In genomic region chr1:151250529-151251193, GRCm38 (mm10) we compare ENCODE assay signal across 8 mouse cellular contexts. TPM values are rescaled to one million over a fixed set of nuclear protein-coding genes. Genes with fewer than 3 reads are reported as not detected.
A peak's percentile ranks its signal among the peaks of the same experiment; 100 is the strongest.
DNase-seq lines count a peak whose midpoint lies in the region; ATAC-seq lines count a peak whose summit lies in the region.

No protein-coding gene starts in this region.

- no peaks in the 10 kb centered on the region for H3K36me3 ChIP-seq in forebrain, embryonic 14.5 days (ENCODE audit: control insufficient read depth, insufficient read depth, low read length)
- H3K36me3 ChIP-seq in forebrain, embryonic 12.5 days (replicated peaks): no peaks in the 10 kb centered on the region
- no peaks in the 10 kb centered on the region for H3K36me3 ChIP-seq in heart, embryonic 13.5 days
- H3K36me3 ChIP-seq in kidney, embryonic 16.5 days (ENCODE audit: insufficient read depth, low read length): no peaks in the 10 kb centered on the region
- no peaks in the 10 kb centered on the region for H3K36me3 ChIP-seq in liver, embryonic 11.5 days (ENCODE audit: control insufficient read depth, insufficient read depth, low read length)

- peak; percentile 12 for DNase-seq in forebrain, embryonic 14.5 days (ENCODE audit: low spot score)
- peak; percentile 41 for DNase-seq in liver, embryonic 11.5 days (ENCODE audit: low spot score)
- peak; percentile 18 to 23 for DNase-seq in thymus, postnatal 10 days (ENCODE audit: low spot score in 2 of 2)

- H3K9me3 ChIP-seq in forebrain, embryonic 14.5 days (replicated peaks; ENCODE audit: control insufficient read depth, low read length): no peaks in the 10 kb centered on the region
- no peaks in the 10 kb centered on the region for H3K9me3 ChIP-seq in forebrain, embryonic 12.5 days
- no peaks in the 10 kb centered on the region for H3K9me3 ChIP-seq in heart, embryonic 13.5 days
- no peaks in the 10 kb centered on the region for H3K9me3 ChIP-seq in kidney, embryonic 16.5 days (ENCODE audit: low read length)
- H3K9me3 ChIP-seq in liver, embryonic 11.5 days (ENCODE audit: control insufficient read depth, low read length): no peaks in the 10 kb centered on the region

- H3K27ac ChIP-seq in forebrain, embryonic 14.5 days (ENCODE audit: low read depth, low read length): no peak overlapping the region
- H3K27ac ChIP-seq in forebrain, embryonic 12.5 days: no peak overlapping the region
- H3K27ac ChIP-seq in heart, embryonic 13.5 days (replicated peaks): no peak overlapping the region
- no peak overlapping the region for H3K27ac ChIP-seq in kidney, embryonic 16.5 days (ENCODE audit: low read length)
- no peak overlapping the region for H3K27ac ChIP-seq in liver, embryonic 11.5 days (ENCODE audit: low read depth, low read length)

- no peak for ATAC-seq in forebrain, embryonic 14.5 days
- ATAC-seq in forebrain, embryonic 12.5 days (ENCODE audit: low FRiP score): no peak
- ATAC-seq in common myeloid progenitor, adult 5-6 weeks (replicated peaks; ENCODE audit: low read depth, poor library complexity, severe bottlenecking): peak; percentile 92
- ATAC-seq in heart, embryonic 13.5 days (ENCODE audit: extremely low read depth, insufficient number of reproducible peaks, low FRiP score, low TSS enrichment): no peak
- ATAC-seq in kidney, embryonic 16.5 days (ENCODE audit: low FRiP score, low TSS enrichment): peak; percentile 62
- peak; percentile 39 for ATAC-seq in liver, embryonic 11.5 days (replicated peaks; ENCODE audit: low FRiP score)
- peak; percentile 91 for ATAC-seq in monocyte, adult 5-6 weeks (replicated peaks; ENCODE audit: insufficient number of reproducible peaks, low FRiP score, low TSS enrichment, poor library complexity, severe bottlenecking)

- H3K27me3 ChIP-seq in forebrain, embryonic 14.5 days (replicated peaks; ENCODE audit: control insufficient read depth, insufficient read depth, low read length): no peaks in the 10 kb centered on the region
- no peaks in the 10 kb centered on the region for H3K27me3 ChIP-seq in forebrain, embryonic 12.5 days
- no peaks in the 10 kb centered on the region for H3K27me3 ChIP-seq in heart, embryonic 13.5 days (replicated peaks)
- no peaks in the 10 kb centered on the region for H3K27me3 ChIP-seq in kidney, embryonic 16.5 days (ENCODE audit: insufficient read depth, low read length)
- no peaks in the 10 kb centered on the region for H3K27me3 ChIP-seq in liver, embryonic 11.5 days (replicated peaks; ENCODE audit: control insufficient read depth, insufficient read depth, low read length)

- H3K4me1 ChIP-seq in forebrain, embryonic 14.5 days (ENCODE audit: control insufficient read depth, insufficient read depth, low read length): no peaks in the 10 kb centered on the region
- peaks cover 7% of the 10 kb centered on the region for H3K4me1 ChIP-seq in forebrain, embryonic 12.5 days
- H3K4me1 ChIP-seq in heart, embryonic 13.5 days: no peaks in the 10 kb centered on the region
- H3K4me1 ChIP-seq in kidney, embryonic 16.5 days (ENCODE audit: insufficient read depth, low read length): peaks cover 6% of the 10 kb centered on the region; the same call in 1 of the 2 replicates
- H3K4me1 ChIP-seq in liver, embryonic 11.5 days (replicated peaks; ENCODE audit: control insufficient read depth, insufficient read depth, low read length): 0 out of 2 replicates have a peak, but pooled peaks cover 5% of the 10 kb centered on the region

- H3K9ac ChIP-seq in forebrain, embryonic 14.5 days (ENCODE audit: low read length): no peak overlapping the region
- H3K9ac ChIP-seq in forebrain, embryonic 12.5 days: no peak overlapping the region
- H3K9ac ChIP-seq in heart, embryonic 13.5 days: 0 out of 2 replicates have a peak overlapping the region, but pooled peaks have one; percentile 17
- no peak overlapping the region for H3K9ac ChIP-seq in kidney, embryonic 16.5 days (replicated peaks; ENCODE audit: low read length)
- H3K9ac ChIP-seq in liver, embryonic 11.5 days (ENCODE audit: low read depth, low read length): no peak overlapping the region

- no peak overlapping the region for H3K4me3 ChIP-seq in forebrain, embryonic 14.5 days (ENCODE audit: low read depth, low read length)
- no peak overlapping the region for H3K4me3 ChIP-seq in forebrain, embryonic 12.5 days (replicated peaks)
- 0 out of 2 replicates have a peak overlapping the region, but pooled peaks have one; percentile 15 for H3K4me3 ChIP-seq in heart, embryonic 13.5 days
- H3K4me3 ChIP-seq in kidney, embryonic 16.5 days (ENCODE audit: low read length): peak overlapping the region; percentile 26
- peak overlapping the region; percentile 0; the same call in 1 of the 2 replicates for H3K4me3 ChIP-seq in liver, embryonic 11.5 days (ENCODE audit: low read depth, low read length)

- no peak overlapping the region for H3K4me2 ChIP-seq in forebrain, embryonic 14.5 days (ENCODE audit: low read length)
- H3K4me2 ChIP-seq in forebrain, embryonic 12.5 days: no peak overlapping the region
- H3K4me2 ChIP-seq in heart, embryonic 13.5 days: peak overlapping the region; percentile 47
- peak overlapping the region; percentile 43 for H3K4me2 ChIP-seq in kidney, embryonic 16.5 days (replicated peaks; ENCODE audit: low read depth, low read length)
- H3K4me2 ChIP-seq in liver, embryonic 11.5 days: peak overlapping the region; percentile 2

- 69% methylated on average over 18 of the region's 18 CpGs for WGBS in forebrain, embryonic 14.5 days
- 68% methylated on average over 18 of the region's 18 CpGs for WGBS in forebrain, embryonic 12.5 days
- 49% methylated on average over 18 of the region's 18 CpGs for WGBS in heart, embryonic 13.5 days
- 42% methylated on average over 18 of the region's 18 CpGs for WGBS in kidney, embryonic 16.5 days
- 43% methylated on average over 18 of the region's 18 CpGs for WGBS in liver, embryonic 11.5 days

RNA-seq across cellular contexts. Expression of gene Gm47996, which starts 40.7 kb away (rescaled TPM):
- not detected in 2 replicates for polyA plus RNA-seq in forebrain, embryonic 14.5 days (2014; fragmentation: Nextera tagmentation; extraction: Ambion mirVana)
- polyA plus RNA-seq in forebrain, embryonic 12.5 days (2016; fragmentation: Nextera tagmentation; extraction: Ambion mirVana): not detected in 2 replicates
- 1.6 and 4.8 TPM in 2 replicates for total RNA-seq in common myeloid progenitor, adult 5-6 weeks (2017)
- not detected in 2 replicates for polyA plus RNA-seq in heart, embryonic 13.5 days (2015; fragmentation: Nextera tagmentation; extraction: Ambion mirVana)
- 0.67 TPM in 2 replicates for polyA plus RNA-seq in kidney, embryonic 16.5 days (2015; fragmentation: Nextera tagmentation; extraction: Ambion mirVana)
- 0.26 and 0.27 TPM in 2 replicates for polyA plus RNA-seq in liver, embryonic 11.5 days (2014; fragmentation: Nextera tagmentation; extraction: Ambion mirVana)
- total RNA-seq in monocyte, adult 5-6 weeks (2017): not detected in 3 replicates

RNA-seq across cellular contexts. Expression of gene 3110040M04Rik, which starts 46.7 kb away (rescaled TPM):
- not detected in 2 replicates for polyA plus RNA-seq in forebrain, embryonic 14.5 days (2014; fragmentation: Nextera tagmentation; extraction: Ambion mirVana)
- polyA plus RNA-seq in forebrain, embryonic 12.5 days (2016; fragmentation: Nextera tagmentation; extraction: Ambion mirVana): 0.60 TPM in 1 of 2 replicates, not detected in the other
- not detected in 2 replicates for total RNA-seq in common myeloid progenitor, adult 5-6 weeks (2017)
- polyA plus RNA-seq in heart, embryonic 13.5 days (2015; fragmentation: Nextera tagmentation; extraction: Ambion mirVana): 0.18 TPM in 1 of 2 replicates, not detected in the other
- 1.4 and 1.9 TPM in 2 replicates for polyA plus RNA-seq in kidney, embryonic 16.5 days (2015; fragmentation: Nextera tagmentation; extraction: Ambion mirVana)
- polyA plus RNA-seq in liver, embryonic 11.5 days (2014; fragmentation: Nextera tagmentation; extraction: Ambion mirVana): 1.0 and 1.2 TPM in 2 replicates
- total RNA-seq in monocyte, adult 5-6 weeks (2017): not detected in 3 replicates

RNA-seq across cellular contexts. Expression of gene Gm47995, which starts 52.4 kb away (rescaled TPM):
- not detected in 2 replicates for polyA plus RNA-seq in forebrain, embryonic 14.5 days (2014; fragmentation: Nextera tagmentation; extraction: Ambion mirVana)
- not detected in 2 replicates for polyA plus RNA-seq in forebrain, embryonic 12.5 days (2016; fragmentation: Nextera tagmentation; extraction: Ambion mirVana)
- total RNA-seq in common myeloid progenitor, adult 5-6 weeks (2017): not detected in 2 replicates
- polyA plus RNA-seq in heart, embryonic 13.5 days (2015; fragmentation: Nextera tagmentation; extraction: Ambion mirVana): not detected in 2 replicates
- polyA plus RNA-seq in kidney, embryonic 16.5 days (2015; fragmentation: Nextera tagmentation; extraction: Ambion mirVana): 0.50 TPM in 1 of 2 replicates, not detected in the other
- 0.36 and 0.52 TPM in 2 replicates for polyA plus RNA-seq in liver, embryonic 11.5 days (2014; fragmentation: Nextera tagmentation; extraction: Ambion mirVana)
- 0.68 TPM in 1 of 3 replicates, not detected in the others for total RNA-seq in monocyte, adult 5-6 weeks (2017)

RNA-seq across cellular contexts. Expression of gene Gm8947, which starts 58.5 kb away (rescaled TPM):
- not detected in 2 replicates for polyA plus RNA-seq in forebrain, embryonic 14.5 days (2014; fragmentation: Nextera tagmentation; extraction: Ambion mirVana)
- polyA plus RNA-seq in forebrain, embryonic 12.5 days (2016; fragmentation: Nextera tagmentation; extraction: Ambion mirVana): 0.17 TPM in 1 of 2 replicates, not detected in the other
- total RNA-seq in common myeloid progenitor, adult 5-6 weeks (2017): not detected in 2 replicates
- polyA plus RNA-seq in heart, embryonic 13.5 days (2015; fragmentation: Nextera tagmentation; extraction: Ambion mirVana): 0.17 and 0.37 TPM in 2 replicates
- 0.86 and 0.91 TPM in 2 replicates for polyA plus RNA-seq in kidney, embryonic 16.5 days (2015; fragmentation: Nextera tagmentation; extraction: Ambion mirVana)
- polyA plus RNA-seq in liver, embryonic 11.5 days (2014; fragmentation: Nextera tagmentation; extraction: Ambion mirVana): 0.55 and 1.1 TPM in 2 replicates
- 0.85 TPM in 1 of 3 replicates, not detected in the others for total RNA-seq in monocyte, adult 5-6 weeks (2017)

Comparison
In these comparisons a context has a peak if more than half of its experiments do, and no peak if none do; other contexts are left out.
1. ATAC-seq: peak in common myeloid progenitor, adult 5-6 weeks (single experiment), kidney, embryonic 16.5 days (single experiment), liver, embryonic 11.5 days (single experiment) and monocyte, adult 5-6 weeks (single experiment); none in forebrain, embryonic 14.5 days (single experiment), forebrain, embryonic 12.5 days (single experiment) and heart, embryonic 13.5 days (single experiment).
2. H3K4me2 ChIP-seq: peak in heart, embryonic 13.5 days (single experiment), kidney, embryonic 16.5 days (single experiment) and liver, embryonic 11.5 days (single experiment); none in forebrain, embryonic 14.5 days (single experiment) and forebrain, embryonic 12.5 days (single experiment).
3. H3K4me3 ChIP-seq: peak in heart, embryonic 13.5 days (single experiment), kidney, embryonic 16.5 days (single experiment) and liver, embryonic 11.5 days (single experiment); none in forebrain, embryonic 14.5 days (single experiment) and forebrain, embryonic 12.5 days (single experiment).
4. Peak in every context shown above with its lines, with median percentiles within 50 percentile points of each other: DNase-seq.